Mouse (Mus musculus): ENCODE results near the gene Dlgap5. TPM values are rescaled to one million over a fixed set of nuclear protein-coding genes. Genes with fewer than 3 reads are reported as not detected.

Gene Dlgap5
- polyA plus RNA-seq, 1 experiment: 2.4 TPM

DNA sequence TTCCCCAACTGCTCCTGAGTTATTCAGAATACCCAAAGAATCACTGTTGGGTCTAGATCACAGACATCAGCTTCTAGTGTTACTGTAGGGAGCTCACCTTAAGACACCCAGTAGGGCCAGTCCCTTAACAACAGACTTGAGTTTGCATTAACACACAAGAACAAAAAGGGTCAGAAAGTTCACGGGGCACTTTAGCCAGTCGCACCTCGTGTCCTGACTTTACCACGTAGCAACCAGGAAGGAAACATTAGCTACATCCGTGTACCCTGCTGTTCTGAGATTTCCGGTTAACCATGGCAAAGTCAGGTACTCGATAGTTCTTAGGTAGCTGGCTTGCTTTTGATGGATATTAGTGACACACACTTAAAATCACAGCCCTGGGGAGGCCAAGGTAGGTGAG lies 34.3 kb downstream of the Dlgap5 start:
- Histone ChIP-seq H3K27me3 (ENCODE audit: control insufficient read depth, insufficient read depth, low read length) (no peaks in the 10 kb centered on the region), H3K27ac (ENCODE audit: insufficient read depth, low read length) (no peak overlapping the region), H3K36me3 (ENCODE audit: control insufficient read depth, insufficient read depth, low read length) (peaks cover 6% of the 10 kb centered on the region), H3K4me1 (ENCODE audit: control insufficient read depth, insufficient read depth, insufficient read length) (no peaks in the 10 kb centered on the region), H3K4me3 (ENCODE audit: extremely low read depth, insufficient read depth, insufficient read length) (no peak overlapping the region)
- TF ChIP-seq CTCF (IDR thresholded peaks at IDR 0.05; ENCODE audit: extremely low read depth, insufficient read depth, insufficient read length, insufficient replicate concordance) (no peak), POLR2A (IDR thresholded peaks at IDR 0.05; ENCODE audit: low read depth, low read length) (no peak)
- 68% methylated on average over 7 of the region's 7 CpGs for WGBS
- no peak for DNase-seq (ENCODE audit: low read depth in 1 of 2, low spot score in 2 of 2)

DNA sequence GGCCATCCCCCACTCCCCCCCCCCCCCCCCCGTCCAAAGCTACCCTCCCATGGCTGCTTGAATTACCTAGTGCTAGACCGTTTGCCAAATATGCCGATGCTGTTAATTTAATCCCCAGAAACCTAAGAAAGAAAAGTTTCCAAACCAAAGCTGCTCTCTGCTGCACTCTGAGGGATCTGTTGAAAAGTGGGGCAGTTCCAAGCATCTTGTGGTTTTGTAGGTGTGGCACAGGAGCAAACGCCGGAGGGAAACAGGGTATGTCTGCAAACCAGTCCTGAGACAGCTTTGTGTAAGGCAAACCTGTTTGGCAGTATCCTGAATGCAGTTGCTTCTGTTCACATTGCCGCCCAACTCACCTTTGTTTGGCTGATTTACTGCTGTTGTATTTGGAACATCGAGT lies 39.9 kb downstream of the Dlgap5 start:
- 85% methylated on average over 7 of the region's 7 CpGs for WGBS
- no peak overlapping the region for H3K4me3 ChIP-seq (ENCODE audit: extremely low read depth, insufficient read depth, insufficient read length)
- H3K36me3 ChIP-seq (ENCODE audit: control insufficient read depth, insufficient read depth, low read length): no peaks in the 10 kb centered on the region; the same call in 1 of the 2 replicates
- H3K27ac ChIP-seq (ENCODE audit: insufficient read depth, low read length): no peak overlapping the region
- H3K27me3 ChIP-seq (ENCODE audit: control insufficient read depth, insufficient read depth, low read length): no peaks in the 10 kb centered on the region
- no peak for TF ChIP-seq CTCF (IDR thresholded peaks at IDR 0.05; ENCODE audit: extremely low read depth, insufficient read depth, insufficient read length, insufficient replicate concordance)
- TF ChIP-seq POLR2A (IDR thresholded peaks at IDR 0.05; ENCODE audit: low read depth, low read length): no peak
- H3K4me1 ChIP-seq (ENCODE audit: control insufficient read depth, insufficient read depth, insufficient read length): no peaks in the 10 kb centered on the region; the same call in 1 of the 2 replicates
- no peak for DNase-seq (ENCODE audit: low read depth in 1 of 2, low spot score in 2 of 2)

DNA sequence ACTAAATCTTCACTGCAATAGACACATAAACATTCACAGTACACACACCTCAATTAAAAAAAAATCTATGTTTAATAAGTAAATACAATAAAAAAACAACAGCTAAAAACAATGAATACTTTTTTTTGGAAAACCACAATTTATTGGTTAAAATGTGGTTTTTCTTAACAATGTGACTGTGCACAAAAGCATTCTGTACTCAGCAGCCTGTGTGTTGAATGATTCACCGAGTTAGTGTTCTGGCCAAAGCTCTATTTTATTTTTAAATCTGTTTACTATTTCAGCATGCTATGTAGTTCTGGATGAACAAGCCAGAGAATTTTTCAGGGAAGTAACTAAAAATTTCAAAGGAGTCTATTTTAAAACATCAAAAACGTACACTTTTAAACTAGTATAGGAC lies 41.7 kb downstream of the Dlgap5 start:
- no peak overlapping the region for H3K27ac ChIP-seq (ENCODE audit: insufficient read depth, low read length)
- WGBS: 42% methylated on average over 2 of the region's 2 CpGs

DNA sequence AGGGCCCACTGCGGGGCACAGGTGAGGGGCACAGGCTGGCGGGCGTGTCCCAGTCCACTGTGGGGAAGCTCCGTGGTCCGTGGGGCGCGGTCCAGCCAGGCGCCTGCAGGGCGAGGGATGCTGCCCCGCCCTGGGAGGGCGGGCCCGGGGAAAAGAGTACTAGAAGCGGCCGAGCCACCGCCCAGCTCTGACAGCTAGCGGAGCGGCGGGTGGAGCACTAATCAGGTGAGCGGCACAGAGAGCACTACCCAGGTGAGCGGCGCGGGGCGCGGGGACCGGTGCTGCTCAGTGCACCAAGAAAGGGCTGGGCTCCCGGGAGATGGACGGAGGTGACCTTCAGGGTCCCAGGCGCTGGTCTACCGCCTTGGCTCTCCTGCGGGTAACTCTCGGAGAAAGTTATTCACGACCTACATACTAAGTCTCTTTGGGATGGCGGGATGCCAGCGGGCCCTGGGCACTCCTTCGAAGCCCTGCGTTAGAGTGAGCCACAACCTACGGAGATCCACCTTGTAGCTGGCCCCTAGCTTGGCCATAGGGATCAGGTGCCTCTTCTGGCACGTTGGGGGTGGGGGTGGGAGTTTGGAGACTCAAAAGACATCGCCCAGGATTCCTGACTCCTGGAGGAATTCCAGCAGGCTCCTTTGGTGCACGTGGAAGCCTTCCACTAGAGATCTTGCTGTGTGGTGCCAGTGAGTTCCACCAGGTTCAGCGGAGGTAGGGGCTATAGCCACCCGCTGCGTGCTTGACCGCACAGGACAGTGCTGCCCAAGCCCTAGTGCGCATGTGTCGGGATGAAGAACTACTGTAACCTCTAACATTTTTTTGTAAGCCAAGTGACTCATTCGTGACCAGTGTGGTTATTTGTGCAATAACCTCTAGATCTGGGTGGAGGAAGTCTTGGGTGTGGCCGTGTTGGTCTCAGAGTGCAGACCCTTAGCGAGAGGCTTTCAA lies 44.2 kb downstream of the Dlgap5 start:
- H3K36me3 ChIP-seq (ENCODE audit: control insufficient read depth, insufficient read depth, low read length): no peaks in the 10 kb centered on the region
- no peak for TF ChIP-seq POLR2A (IDR thresholded peaks at IDR 0.05; ENCODE audit: low read depth, low read length)
- TF ChIP-seq CTCF (IDR thresholded peaks at IDR 0.05; ENCODE audit: extremely low read depth, insufficient read depth, insufficient read length, insufficient replicate concordance): no peak
- peak overlapping the region; percentile 29; the same call in 1 of the 2 replicates for H3K4me3 ChIP-seq (ENCODE audit: extremely low read depth, insufficient read depth, insufficient read length)
- peak overlapping the region; percentile 24; the same call in 1 of the 2 replicates for H3K27ac ChIP-seq (ENCODE audit: insufficient read depth, low read length)
- no peaks in the 10 kb centered on the region; the same call in none of the 2 replicates for H3K4me1 ChIP-seq (ENCODE audit: control insufficient read depth, insufficient read depth, insufficient read length)
- no peaks in the 10 kb centered on the region for H3K27me3 ChIP-seq (ENCODE audit: control insufficient read depth, insufficient read depth, low read length)
- no peak for DNase-seq (ENCODE audit: low read depth in 1 of 2, low spot score in 2 of 2)
- 14% methylated on average over 49 of the region's 49 CpGs for WGBS

More for the DNA sequence above, 41.7 kb downstream of the Dlgap5 start:
- H3K27me3 ChIP-seq (ENCODE audit: control insufficient read depth, insufficient read depth, low read length): no peaks in the 10 kb centered on the region
- no peaks in the 10 kb centered on the region for H3K36me3 ChIP-seq (ENCODE audit: control insufficient read depth, insufficient read depth, low read length)
- DNase-seq (ENCODE audit: low read depth in 1 of 2, low spot score in 2 of 2): no peak
- TF ChIP-seq CTCF (IDR thresholded peaks at IDR 0.05; ENCODE audit: extremely low read depth, insufficient read depth, insufficient read length, insufficient replicate concordance): no peak
- TF ChIP-seq POLR2A (IDR thresholded peaks at IDR 0.05; ENCODE audit: low read depth, low read length): no peak
- no peaks in the 10 kb centered on the region; the same call in 1 of the 2 replicates for H3K4me1 ChIP-seq (ENCODE audit: control insufficient read depth, insufficient read depth, insufficient read length)
- no peak overlapping the region for H3K4me3 ChIP-seq (ENCODE audit: extremely low read depth, insufficient read depth, insufficient read length)

DNA sequence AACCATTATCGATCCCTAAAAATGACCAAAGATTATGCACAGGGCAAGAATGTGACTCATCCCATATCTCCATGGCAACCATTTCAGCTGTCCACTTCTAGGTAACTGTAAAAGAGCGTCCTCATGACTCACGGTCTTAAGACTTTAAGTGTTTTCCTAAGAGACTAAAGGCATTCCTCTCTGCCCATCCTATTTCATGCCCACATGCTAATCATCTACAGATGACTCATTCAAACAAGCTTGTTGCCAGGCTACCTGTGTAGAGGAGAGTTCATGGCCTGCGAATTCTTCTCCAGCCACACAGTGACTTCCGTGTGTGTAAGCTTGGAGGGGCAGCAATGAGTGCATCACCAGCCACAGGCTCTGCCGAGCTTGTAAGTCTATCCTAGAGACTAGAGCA lies 46.5 kb downstream of the Dlgap5 start:
- 86% methylated on average over 6 of the region's 6 CpGs for WGBS
- no peaks in the 10 kb centered on the region; the same call in none of the 2 replicates for H3K4me1 ChIP-seq (ENCODE audit: control insufficient read depth, insufficient read depth, insufficient read length)

DNA sequence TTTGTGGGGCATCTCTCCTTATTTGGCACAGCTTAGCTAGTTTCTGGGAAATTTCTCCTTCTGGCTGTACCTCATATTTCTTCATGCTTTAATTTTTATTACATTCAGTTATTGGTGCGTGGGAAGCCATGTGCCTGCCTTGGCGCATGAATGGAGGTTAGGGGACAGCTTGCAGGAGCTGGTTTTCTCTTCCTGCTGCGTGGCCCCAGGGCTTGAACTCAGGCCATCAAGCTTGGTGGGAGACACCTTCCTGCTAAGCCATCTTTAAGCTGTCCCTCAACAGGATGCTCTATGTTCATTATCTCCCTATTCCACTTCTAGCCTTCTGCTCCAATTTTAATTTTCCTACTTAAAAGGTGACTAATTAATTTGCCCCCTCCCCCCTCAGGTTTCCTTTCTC lies 47.4 kb downstream of the Dlgap5 start:
- H3K27ac ChIP-seq (ENCODE audit: insufficient read depth, low read length): no peak overlapping the region

More for the DNA sequence above, 46.5 kb downstream of the Dlgap5 start:
- Histone ChIP-seq H3K36me3 (ENCODE audit: control insufficient read depth, insufficient read depth, low read length) (no peaks in the 10 kb centered on the region), H3K4me3 (ENCODE audit: extremely low read depth, insufficient read depth, insufficient read length) (no peak overlapping the region), H3K27ac (ENCODE audit: insufficient read depth, low read length) (no peak overlapping the region), H3K27me3 (ENCODE audit: control insufficient read depth, insufficient read depth, low read length) (no peaks in the 10 kb centered on the region)
- TF ChIP-seq CTCF (IDR thresholded peaks at IDR 0.05; ENCODE audit: extremely low read depth, insufficient read depth, insufficient read length, insufficient replicate concordance): no peak
- TF ChIP-seq POLR2A (IDR thresholded peaks at IDR 0.05; ENCODE audit: low read depth, low read length): no peak
- DNase-seq (ENCODE audit: low read depth in 1 of 2, low spot score in 2 of 2): no peak

More for the DNA sequence above, 47.4 kb downstream of the Dlgap5 start:
- Histone ChIP-seq H3K4me1 (ENCODE audit: control insufficient read depth, insufficient read depth, insufficient read length) (no peaks in the 10 kb centered on the region; the same call in none of the 2 replicates), H3K4me3 (ENCODE audit: extremely low read depth, insufficient read depth, insufficient read length) (no peak overlapping the region), H3K27me3 (ENCODE audit: control insufficient read depth, insufficient read depth, low read length) (no peaks in the 10 kb centered on the region), H3K36me3 (ENCODE audit: control insufficient read depth, insufficient read depth, low read length) (no peaks in the 10 kb centered on the region)
- TF ChIP-seq CTCF (IDR thresholded peaks at IDR 0.05; ENCODE audit: extremely low read depth, insufficient read depth, insufficient read length, insufficient replicate concordance) (no peak), POLR2A (IDR thresholded peaks at IDR 0.05; ENCODE audit: low read depth, low read length) (no peak)
- no peak for DNase-seq (ENCODE audit: low read depth in 1 of 2, low spot score in 2 of 2)
- WGBS: 76% methylated on average over 3 of the region's 3 CpGs
